Mouse (Mus musculus) MEL-GATA-1-ER (cell line): ENCODE measurements around the gene Stac2.
A peak's percentile ranks its signal among the peaks of the same experiment; 100 is the strongest.

ENCODE experiments used
- DNase-seq: peaks from one replicate; pipeline ENCODE4 v3.0.0-alpha.2; 2012; ENCODE audit warnings: low read depth; ENCODE audit errors: extremely low read depth

Gene Stac2

GRCm38 (mm10) chr11:97998074-97998793 lies 55.0 kb downstream of the Stac2 start:
- no peak for DNase-seq

- DNase-seq, result no peak
Observed at GRCm38 (mm10) chr11:97997387-97997960, 55.8 kb downstream of the Stac2 start.

GRCm38 (mm10) chr11:97996691-97997090 lies 56.6 kb downstream of the Stac2 start:
- DNase-seq, result no peak

- DNase-seq, result no peak
Observed at GRCm38 (mm10) chr11:97995564-97996288, 57.5 kb downstream of the Stac2 start, which contains the start of gene Arl5c. TSS of gene Arl5c (minus strand) at chr11:97996181.

GRCm38 (mm10) chr11:97994539-97995100 lies 58.6 kb downstream of the Stac2 start:
- DNase-seq, result no peak

GRCm38 (mm10) chr11:97988530-97989096 lies 64.6 kb downstream of the Stac2 start:
- DNase-seq, result peak; percentile 86

- DNase-seq, result peak; percentile 90
Observed at GRCm38 (mm10) chr11:97987551-97988526, 65.4 kb downstream of the Stac2 start.

GRCm38 (mm10) chr11:97986738-97987465 lies 66.4 kb downstream of the Stac2 start:
- DNase-seq, result no peak
